Mouse (Mus musculus) myocyte (in vitro differentiated cells): ENCODE measurements around the gene Arhgef26. TPM values are rescaled to one million over a fixed set of nuclear protein-coding genes. Genes with fewer than 3 reads are reported as not detected.

Source experiments
- H3K27me3 ChIP-seq: one replicate; pipeline ENCODE4 v1.6.1; 2011; ENCODE audit not compliant: control insufficient read depth, insufficient read depth, insufficient read length
- H3K36me3 ChIP-seq: one replicate; pipeline ENCODE4 v1.6.1; 2011; ENCODE audit not compliant: control insufficient read depth, insufficient read depth
- H3K4me2 ChIP-seq: one replicate; pipeline ENCODE4 v1.6.1; 2011; ENCODE audit warnings: low read depth, control low read depth
- H3K4me3 ChIP-seq: one replicate; pipeline ENCODE4 v1.5.1; 2011; ENCODE audit warnings: mild to moderate bottlenecking, control low read depth, moderate library complexity
- H3K79me2 ChIP-seq: one replicate; pipeline ENCODE4 v1.6.1; 2011; ENCODE audit not compliant: control insufficient read depth, insufficient read depth
- H3ac ChIP-seq: one replicate; pipeline ENCODE4 v1.6.1; 2011; ENCODE audit not compliant: control insufficient read depth, insufficient read length
- CEBPB ChIP-seq: IDR thresholded peaks from 2 replicates; pipeline ENCODE4 v1.6.1; 2011; ENCODE audit warnings: mild to moderate bottlenecking, moderate library complexity; ENCODE audit not compliant: poor library complexity, insufficient read depth, severe bottlenecking
- E2F4 ChIP-seq: IDR thresholded peaks from one replicate; pipeline ENCODE4 v1.6.1; 2011; ENCODE audit warnings: mild to moderate bottlenecking, control low read depth, moderate library complexity; ENCODE audit not compliant: insufficient read depth
- MAX ChIP-seq: IDR thresholded peaks from one replicate; pipeline ENCODE4 v1.6.1; 2011; ENCODE audit warnings: low read depth, mild to moderate bottlenecking, control low read depth
- MYOD1 ChIP-seq, 3 experiments: IDR thresholded peaks; one replicate each; pipeline ENCODE4 v1.6.1; 2011; ENCODE audit warnings: control low read depth in 2 of 3, low read depth in 2 of 3, mild to moderate bottlenecking in 2 of 3, moderate library complexity in 1 of 3; ENCODE audit not compliant: insufficient read length in 2 of 3, control insufficient read depth in 1 of 3
- MYOG ChIP-seq, 3 experiments: IDR thresholded peaks; one replicate each; pipeline ENCODE4 v1.6.1; 2011; ENCODE audit warnings: control low read depth in 2 of 3, low read depth in 2 of 3, mild to moderate bottlenecking in 2 of 3; ENCODE audit not compliant: insufficient read length in 2 of 3, control insufficient read depth in 1 of 3, insufficient read depth in 1 of 3
- POLR2A ChIP-seq: IDR thresholded peaks from one replicate; pipeline ENCODE4 v1.6.1; 2011; ENCODE audit warnings: low read depth, mild to moderate bottlenecking, control low read depth, moderate library complexity; ENCODE audit not compliant: insufficient read length
- POLR2AphosphoS2 ChIP-seq: IDR thresholded peaks from one replicate; pipeline ENCODE4 v1.6.1; 2011; ENCODE audit warnings: low read depth, control low read depth; ENCODE audit not compliant: insufficient read length
- REST ChIP-seq: IDR thresholded peaks from one replicate; pipeline ENCODE4 v1.6.1; 2011; ENCODE audit warnings: mild to moderate bottlenecking, control low read depth, moderate library complexity; ENCODE audit not compliant: insufficient read depth, insufficient read length
- SRF ChIP-seq: IDR thresholded peaks from one replicate; pipeline ENCODE4 v1.6.1; 2011; ENCODE audit warnings: low read depth; ENCODE audit not compliant: control insufficient read depth, insufficient read length
- TCF12 ChIP-seq: IDR thresholded peaks from one replicate; pipeline ENCODE4 v1.6.1; 2011; ENCODE audit warnings: mild to moderate bottlenecking, control low read depth; ENCODE audit not compliant: poor library complexity, insufficient read depth, severe bottlenecking
- TCF3 ChIP-seq: IDR thresholded peaks from one replicate; pipeline ENCODE4 v1.6.1; 2011; ENCODE audit warnings: low read depth, control low read depth; ENCODE audit not compliant: insufficient read length
- USF1 ChIP-seq: IDR thresholded peaks from one replicate; pipeline ENCODE4 v1.6.1; 2011; ENCODE audit warnings: low read depth, mild to moderate bottlenecking, control low read depth, moderate library complexity
- polyA plus RNA-seq: library from polyadenylated mRNA; unstranded; fragments of >200 nt; fragmentation: generic; extraction: Trizol; gene quantifications from one replicate; pipeline ENCODE4 v1.2.1, GENCODE M21; 2012; ENCODE audit warnings: missing spikeins

Gene Arhgef26
- polyA plus RNA-seq, 1 experiment: 4.1 TPM

- Histone ChIP-seq H3K36me3 (no peaks in the 10 kb centered on the region), H3K79me2 (no peaks in the 10 kb centered on the region), H3K27me3 (no peaks in the 10 kb centered on the region), H3ac (no peak overlapping the region), H3K4me3 (no peak overlapping the region), H3K4me2 (no peak overlapping the region)
- no peak for TF ChIP-seq TCF12
- TF ChIP-seq MYOD1 (IDR thresholded peaks at IDR 0.05; ENCODE audit: control insufficient read depth in 1 of 3, insufficient read length in 2 of 3, low read depth in 2 of 3): no peak
- TF ChIP-seq SRF: no peak
- no peak for TF ChIP-seq E2F4
- TF ChIP-seq POLR2A: no peak
- TF ChIP-seq REST: no peak
- TF ChIP-seq POLR2AphosphoS2: no peak
- TF ChIP-seq MYOG (IDR thresholded peaks at IDR 0.05; ENCODE audit: control insufficient read depth in 1 of 3, insufficient read depth in 1 of 3, insufficient read length in 2 of 3, low read depth in 2 of 3): no peak
- TF ChIP-seq USF1: no peak
- TF ChIP-seq TCF3: no peak
- TF ChIP-seq CEBPB: no peak
- TF ChIP-seq MAX: no peak
These were observed 58.0 kb downstream of the Arhgef26 start for GRCm38 (mm10) chr3:62396109-62396508.

GRCm38 (mm10) chr3:62398094-62398493, 60.0 kb downstream of the Arhgef26 start:
- Histone ChIP-seq H3K36me3 (no peaks in the 10 kb centered on the region), H3K27me3 (no peaks in the 10 kb centered on the region), H3K4me2 (no peak overlapping the region), H3K4me3 (no peak overlapping the region), H3K79me2 (no peaks in the 10 kb centered on the region), H3ac (no peak overlapping the region)
- no peak for TF ChIP-seq MYOD1 (IDR thresholded peaks at IDR 0.05; ENCODE audit: control insufficient read depth in 1 of 3, insufficient read length in 2 of 3, low read depth in 2 of 3)
- no peak for TF ChIP-seq E2F4
- no peak for TF ChIP-seq MAX
- no peak for TF ChIP-seq SRF
- TF ChIP-seq MYOG (IDR thresholded peaks at IDR 0.05; ENCODE audit: control insufficient read depth in 1 of 3, insufficient read depth in 1 of 3, insufficient read length in 2 of 3, low read depth in 2 of 3): no peak
- no peak for TF ChIP-seq POLR2AphosphoS2
- no peak for TF ChIP-seq TCF12
- no peak for TF ChIP-seq TCF3
- TF ChIP-seq USF1: no peak

GRCm38 (mm10) chr3:62399826-62400746, 61.9 kb downstream of the Arhgef26 start:
- TF ChIP-seq TCF12 (no peak), POLR2AphosphoS2 (no peak), MAX (no peak), CEBPB (no peak), POLR2A (no peak), TCF3 (no peak), MYOG (IDR thresholded peaks at IDR 0.05; ENCODE audit: control insufficient read depth in 1 of 3, insufficient read depth in 1 of 3, insufficient read length in 2 of 3, low read depth in 2 of 3) (no peak), MYOD1 (IDR thresholded peaks at IDR 0.05; ENCODE audit: control insufficient read depth in 1 of 3, insufficient read length in 2 of 3, low read depth in 2 of 3) (no peak), REST (no peak), USF1 (no peak), SRF (no peak), E2F4 (no peak)
- no peak overlapping the region for H3K4me3 ChIP-seq
- H3K36me3 ChIP-seq: no peaks in the 10 kb centered on the region
- H3K79me2 ChIP-seq: no peaks in the 10 kb centered on the region
- H3K27me3 ChIP-seq: no peaks in the 10 kb centered on the region
- H3K4me2 ChIP-seq: no peak overlapping the region
- H3ac ChIP-seq: no peak overlapping the region

- Histone ChIP-seq H3K4me2 (no peak overlapping the region), H3K36me3 (no peaks in the 10 kb centered on the region), H3ac (no peak overlapping the region), H3K27me3 (no peaks in the 10 kb centered on the region), H3K4me3 (no peak overlapping the region), H3K79me2 (no peaks in the 10 kb centered on the region)
- TF ChIP-seq REST (no peak), TCF12 (no peak)
These were observed 64.3 kb downstream of the Arhgef26 start for GRCm38 (mm10) chr3:62402466-62402865.
